14 mouse cellular contexts compared by ENCODE assay signal in genomic region chr4:40070959-40071634, GRCm38 (mm10).
DNase-seq lines count a peak whose midpoint lies in the region; TF ChIP-seq lines count a peak whose summit lies in the region.
"Had no signal": no experiment of that assay in that cellular context is flagged by ENCODE, and none has a peak within 500 bp of the region (broad histone marks: within the 10 kb centered on the region; RNA-seq: fewer than 3 reads in every experiment).

No protein-coding gene starts in this region.

- TF ChIP-seq POLR2A in brain, embryonic 14.5 days (IDR thresholded peaks at IDR 0.05; ENCODE audit: borderline replicate concordance, extremely low read depth, insufficient read depth, insufficient read length, poor library complexity, severe bottlenecking) = no peak

- DNase-seq in heart, adult 11 months = peak; percentile 57
- DNase-seq in heart, postnatal 10 days = no peak
- peak; percentile 38 for DNase-seq in brain, embryonic 14.5 days (ENCODE audit: low read depth)
- peak; percentile 38 to 51 for DNase-seq in left cerebral cortex, adult 9 months (ENCODE audit: low spot score in 2 of 2)
- DNase-seq in right cerebral cortex, postnatal 14 days = peak; percentile 44
- DNase-seq in lung, postnatal 36 days = no peak
- no peak for DNase-seq in cerebellum, postnatal 4 days (ENCODE audit: low spot score in 2 of 2)
- DNase-seq: adrenal gland, postnatal 14 days; B cell, adult 2 months; cerebellum, adult 8-10 months; kidney, adult 2 months; kidney, postnatal 36 days; lung, postnatal 14 days; thymus, postnatal 4 days had no signal

- TF ChIP-seq CTCF in brain, embryonic 14.5 days (IDR thresholded peaks at IDR 0.05; ENCODE audit: borderline replicate concordance, extremely low read depth, insufficient read depth, insufficient read length) = no peak

- intact Hi-C loops in heart, postnatal 10 days (cut with DNase I) = no loop called here

Comparison
In these comparisons a context has a peak if more than half of its experiments do, and no peak if none do; other contexts are left out.
1. DNase-seq: peak in heart, adult 11 months (single experiment), brain, embryonic 14.5 days (single experiment), left cerebral cortex, adult 9 months (2 of 2) and right cerebral cortex, postnatal 14 days (single experiment); none in heart, postnatal 10 days (0 of 2), lung, postnatal 36 days (single experiment) and cerebellum, postnatal 4 days (0 of 2).